Mouse (Mus musculus) kidney, embryonic 16.5 days (tissue): ENCODE data around the gene Swi5. TPM values are rescaled to one million over a fixed set of nuclear protein-coding genes. Genes with fewer than 3 reads are reported as not detected.

ENCODE experiments used
- ATAC-seq: fragments of 200-750 bp; cut with Nextera tagmentation; 2 replicates; pipeline ENCODE4 v1.8.0; 2017; ENCODE audit warnings: moderate TSS enrichment; ENCODE audit not compliant: low FRiP score, low TSS enrichment
- H3K27ac ChIP-seq: fragments of 300-500 bp; sonication (generic); 2 replicates; pipeline ENCODE4 v1.5.1; 2014; ENCODE audit warnings: low read length
- H3K27me3 ChIP-seq: fragments of 300-500 bp; sonication (generic); 2 replicates; pipeline ENCODE4 v1.6.1; 2014; ENCODE audit warnings: low read length, control low read depth, mixed read lengths; ENCODE audit not compliant: insufficient read depth
- H3K36me3 ChIP-seq: fragments of 300-500 bp; sonication (generic); 2 replicates; pipeline ENCODE4 v1.6.1; 2014; ENCODE audit warnings: low read length, control low read depth, mixed read lengths; ENCODE audit not compliant: insufficient read depth
- H3K4me1 ChIP-seq: fragments of 300-500 bp; sonication (generic); 2 replicates; pipeline ENCODE4 v1.6.1; 2014; ENCODE audit warnings: low read length, control low read depth, mixed read lengths; ENCODE audit not compliant: insufficient read depth
- H3K4me2 ChIP-seq: fragments of 300-500 bp; sonication (generic); replicated peaks from 2 replicates; pipeline ENCODE4 v1.6.1; 2014; ENCODE audit warnings: low read depth, low read length
- H3K4me3 ChIP-seq: fragments of 300-500 bp; sonication (generic); 2 replicates; pipeline ENCODE4 v1.5.1; 2014; ENCODE audit warnings: mild to moderate bottlenecking, low read length
- H3K9ac ChIP-seq: fragments of 300-500 bp; sonication (generic); replicated peaks from 2 replicates; pipeline ENCODE4 v1.6.1; 2014; ENCODE audit warnings: low read length
- H3K9me3 ChIP-seq: fragments of 300-500 bp; sonication (generic); 2 replicates; pipeline ENCODE4 v1.6.1; 2016; ENCODE audit warnings: low read length, control low read depth
- WGBS: fragments of 180-500 bp; shearing (Covaris S2); extraction: QIAGEN DNeasy Blood & Tissue Kit; methylation state at CpG from one replicate; pipeline ENCODE4 v1.1.7; 2014; 5-methylcytosine and 5-hydroxymethylcytosine counted together
- polyA plus RNA-seq: library from polyadenylated mRNA; unstranded; fragments of >200 nt; fragmentation: Nextera tagmentation; extraction: Ambion mirVana; gene quantifications from 2 replicates; pipeline ENCODE4 v1.2.1, GENCODE M21; 2015

Swi5 gene
- polyA plus RNA-seq, 1 experiment from 2014 or later: 433 TPM

DNA sequence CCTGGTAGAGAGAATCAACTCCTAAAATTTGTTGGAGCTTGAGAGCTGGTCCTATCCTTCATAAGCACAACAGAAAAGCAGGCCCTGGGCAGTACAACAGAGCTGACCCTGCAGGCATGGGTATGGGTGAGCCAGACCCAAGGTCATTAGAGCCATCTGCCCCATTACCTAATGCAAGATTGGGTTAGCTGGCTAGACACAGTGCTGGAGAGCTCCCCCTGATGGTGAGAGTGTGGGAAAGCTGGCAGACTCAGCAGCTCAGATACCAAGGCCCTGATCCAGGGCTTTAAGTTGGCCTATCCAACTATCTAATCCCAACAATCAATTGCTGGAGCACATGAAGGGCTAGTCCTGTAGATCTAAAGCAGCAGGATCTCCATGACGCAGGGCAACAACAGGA, 5.1 kb downstream of the Swi5 start:
- no peak overlapping the region for H3K4me2 ChIP-seq
- H3K27me3 ChIP-seq: no peaks in the 10 kb centered on the region
- WGBS: 83% methylated on average over 1 of the region's 1 CpGs
- H3K9me3 ChIP-seq: no peaks in the 10 kb centered on the region
- no peak for ATAC-seq
- no peak overlapping the region for H3K9ac ChIP-seq
- H3K36me3 ChIP-seq: peaks cover 56% of the 10 kb centered on the region
- H3K4me3 ChIP-seq: no peak overlapping the region
- no peak overlapping the region for H3K27ac ChIP-seq
- peaks cover 8% of the 10 kb centered on the region for H3K4me1 ChIP-seq

DNA sequence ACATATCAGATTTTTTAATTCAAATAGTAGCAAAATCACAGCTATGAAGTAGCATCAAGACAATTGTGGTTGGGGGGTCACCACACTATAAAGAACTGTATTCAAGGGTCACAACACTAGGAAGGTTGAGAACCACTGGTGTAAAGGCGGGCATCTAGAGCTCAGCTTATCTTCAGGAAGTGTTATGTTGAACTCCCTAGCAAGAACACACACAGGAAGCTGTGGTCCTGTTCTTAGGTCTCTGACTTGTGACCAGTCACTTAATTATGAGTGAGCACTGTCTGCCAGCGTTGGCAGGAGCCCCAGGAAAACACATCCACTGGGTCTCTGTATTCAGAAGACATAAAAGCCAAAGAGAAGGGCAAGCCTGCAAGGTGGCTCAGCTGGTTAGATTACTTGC, 5.6 kb downstream of the Swi5 start:
- no peak overlapping the region for H3K27ac ChIP-seq
- peaks cover 8% of the 10 kb centered on the region for H3K4me1 ChIP-seq
- no peak overlapping the region for H3K9ac ChIP-seq
- no peaks in the 10 kb centered on the region for H3K9me3 ChIP-seq
- 84% methylated on average over 2 of the region's 2 CpGs for WGBS
- no peaks in the 10 kb centered on the region for H3K27me3 ChIP-seq
- H3K4me3 ChIP-seq: no peak overlapping the region
- peaks cover 61% of the 10 kb centered on the region for H3K36me3 ChIP-seq
- H3K4me2 ChIP-seq: no peak overlapping the region
- ATAC-seq: no peak

DNA sequence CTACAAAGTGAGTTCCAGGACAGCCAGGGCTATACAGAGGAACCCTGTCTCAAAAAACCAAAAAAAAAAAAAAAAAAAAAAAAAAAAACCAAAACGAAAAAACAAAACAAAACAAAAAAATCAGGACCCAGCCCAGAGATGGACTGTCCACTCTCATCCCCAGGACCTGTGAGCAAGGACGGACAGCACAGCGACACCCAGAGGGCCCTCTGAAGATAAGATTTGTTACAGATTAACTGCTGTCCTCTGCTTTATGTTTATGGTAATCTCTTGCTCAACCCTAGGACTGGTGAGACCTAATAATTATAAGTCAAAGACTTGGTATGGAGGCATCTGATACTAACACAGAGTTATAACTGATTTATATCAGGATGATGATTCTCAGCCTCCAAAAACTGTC, 12.1 kb downstream of the Swi5 start:
- 71% methylated on average over 3 of the region's 3 CpGs for WGBS
- Histone ChIP-seq H3K4me1 (no peaks in the 10 kb centered on the region), H3K4me2 (no peak overlapping the region), H3K4me3 (no peak overlapping the region), H3K9ac (no peak overlapping the region), H3K27ac (no peak overlapping the region), H3K36me3 (peaks cover 40% of the 10 kb centered on the region), H3K9me3 (no peaks in the 10 kb centered on the region), H3K27me3 (no peaks in the 10 kb centered on the region)
- no peak for ATAC-seq

DNA sequence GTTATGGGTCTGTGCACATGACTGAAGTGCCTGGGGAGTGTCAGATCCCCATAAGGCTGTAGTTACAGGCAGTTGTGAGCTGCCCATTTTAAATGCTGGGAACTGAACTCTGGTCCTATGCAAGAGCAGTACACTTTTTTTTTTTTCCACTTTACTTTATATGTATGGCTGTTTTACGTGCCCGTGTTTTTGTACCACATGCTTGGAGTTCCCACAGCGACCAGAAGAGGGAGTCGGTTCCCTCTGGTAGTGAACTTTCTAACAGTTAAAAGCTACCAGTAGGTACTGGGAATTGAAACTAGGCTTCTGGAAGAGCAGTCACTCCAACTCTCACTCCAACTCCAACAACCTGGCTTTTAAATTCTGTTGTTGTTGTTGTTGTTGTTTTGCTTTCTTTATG, 27.2 kb downstream of the Swi5 start:
- no peak overlapping the region for H3K9ac ChIP-seq
- H3K27me3 ChIP-seq: no peaks in the 10 kb centered on the region
- no peak for ATAC-seq
- H3K4me3 ChIP-seq: no peak overlapping the region
- H3K27ac ChIP-seq: no peak overlapping the region
- WGBS: 38% methylated on average over 4 of the region's 4 CpGs
- no peaks in the 10 kb centered on the region for H3K9me3 ChIP-seq
- H3K4me1 ChIP-seq: peaks cover 8% of the 10 kb centered on the region
- no peak overlapping the region for H3K4me2 ChIP-seq
- H3K36me3 ChIP-seq: peaks cover 12% of the 10 kb centered on the region

DNA sequence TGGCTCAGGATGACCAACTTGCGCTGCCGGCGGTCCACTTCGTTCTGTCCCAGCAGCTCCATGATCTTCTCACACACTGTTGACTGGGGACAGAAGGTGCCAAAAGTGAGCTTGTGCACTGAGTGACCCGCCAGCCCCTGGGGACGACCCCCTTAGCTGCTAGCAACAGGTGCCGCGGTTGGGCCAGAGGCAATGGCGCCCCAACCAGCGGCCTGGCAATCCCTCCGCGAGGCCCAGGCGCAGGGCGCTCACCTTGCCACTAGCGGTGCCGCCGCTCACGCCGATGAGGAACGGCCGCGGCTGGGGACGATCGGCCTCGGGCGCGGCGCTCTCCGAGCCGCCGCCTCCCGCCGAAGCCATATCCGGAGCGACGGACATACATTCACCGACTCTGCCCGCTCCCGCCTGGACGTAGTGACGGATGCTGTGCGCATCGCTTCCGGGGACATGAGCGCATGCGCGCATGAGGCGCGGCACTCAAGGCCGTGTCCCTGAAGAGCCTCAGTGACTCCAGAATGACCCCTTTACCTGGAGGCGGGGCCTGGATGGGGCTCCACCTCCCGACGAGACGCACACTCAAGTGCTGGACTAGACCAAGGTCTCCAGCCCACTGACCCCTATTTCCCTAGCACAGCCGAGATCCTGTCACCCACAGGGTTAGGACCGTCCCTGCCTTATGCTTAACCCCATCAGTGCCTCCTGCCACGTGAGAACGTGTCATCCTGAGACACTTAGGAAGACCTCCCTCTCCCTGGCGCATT, 28.0 kb downstream of the Swi5 start, which contains the start of gene Uck1:
TSS of gene Uck1 (minus strand) at position 503 of the 761 bp plus-strand sequence.
- peaks cover 12% of the 10 kb centered on the region for H3K36me3 ChIP-seq
- no peaks in the 10 kb centered on the region for H3K9me3 ChIP-seq
- 1% methylated on average over 57 of the region's 59 CpGs for WGBS
- peak; percentile 93 for ATAC-seq
- no peaks in the 10 kb centered on the region for H3K27me3 ChIP-seq
- peak within 1 kb of the TSS; percentile 81 for H3K4me3 ChIP-seq
- H3K27ac ChIP-seq: peak within 1 kb of the TSS; percentile 53
- peak within 1 kb of the TSS; percentile 74 for H3K9ac ChIP-seq
- H3K4me1 ChIP-seq: peaks cover 8% of the 10 kb centered on the region
- peak within 1 kb of the TSS; percentile 73 for H3K4me2 ChIP-seq

DNA sequence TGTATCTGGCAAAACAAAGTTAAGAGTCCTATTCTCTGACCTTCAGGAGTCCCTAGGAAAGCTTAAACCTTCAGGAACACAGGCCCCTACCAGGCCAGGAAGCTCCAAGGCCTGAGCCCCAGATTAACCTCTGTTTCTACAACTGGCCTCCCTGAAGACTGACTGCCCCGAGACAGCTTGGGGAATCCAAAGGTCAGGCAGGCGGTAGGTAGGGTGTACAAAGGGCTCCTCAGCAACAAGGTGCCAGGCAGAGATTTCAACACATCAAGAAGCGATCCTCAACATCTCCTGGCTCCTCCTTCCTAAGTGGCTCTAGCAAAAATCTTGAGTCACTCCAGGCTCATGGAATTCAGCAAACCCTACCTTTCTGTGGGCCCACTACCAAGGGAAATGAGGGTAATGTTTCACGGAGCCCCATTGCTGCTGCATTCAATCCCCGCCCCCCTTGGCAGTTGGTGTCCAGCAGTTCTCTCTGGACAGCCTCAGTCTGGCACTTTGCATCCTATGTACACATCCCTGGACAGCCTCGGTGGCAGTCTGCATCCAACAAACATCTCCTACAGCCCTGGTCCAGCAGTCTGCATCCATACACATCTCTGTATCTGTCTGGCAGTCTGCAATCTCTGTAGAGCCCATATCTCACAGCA, 28.9 kb downstream of the Swi5 start:
- Histone ChIP-seq H3K4me1 (peaks cover 8% of the 10 kb centered on the region), H3K27me3 (no peaks in the 10 kb centered on the region), H3K9me3 (no peaks in the 10 kb centered on the region), H3K27ac (peak overlapping the region; percentile 43; the same call in 1 of the 2 replicates), H3K36me3 (peaks cover 18% of the 10 kb centered on the region), H3K9ac (peak overlapping the region; percentile 74), H3K4me2 (peak overlapping the region; percentile 73), H3K4me3 (peak overlapping the region; percentile 81)
- 46% methylated on average over 6 of the region's 6 CpGs for WGBS
- ATAC-seq: no peak

DNA sequence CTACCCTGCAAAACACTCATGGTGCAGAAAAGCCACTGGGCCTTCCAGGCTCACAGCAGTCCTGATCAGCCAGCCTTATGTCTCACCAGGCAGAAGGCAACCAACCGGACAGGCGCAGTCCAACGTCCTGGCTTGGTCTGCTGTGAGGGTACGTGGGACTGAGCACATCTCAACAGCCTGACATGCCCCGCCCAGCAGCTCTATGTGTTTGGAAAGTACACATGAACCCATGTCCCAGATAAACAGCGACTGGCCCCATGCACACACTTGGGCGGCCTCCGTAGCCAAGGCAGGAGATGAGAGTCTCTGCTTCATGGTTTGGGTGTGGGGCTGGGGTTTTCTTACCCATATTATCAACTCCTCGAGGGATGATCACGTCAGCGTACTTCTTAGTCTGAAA, 31.6 kb downstream of the Swi5 start:
- 93% methylated on average over 11 of the region's 11 CpGs for WGBS

DNA sequence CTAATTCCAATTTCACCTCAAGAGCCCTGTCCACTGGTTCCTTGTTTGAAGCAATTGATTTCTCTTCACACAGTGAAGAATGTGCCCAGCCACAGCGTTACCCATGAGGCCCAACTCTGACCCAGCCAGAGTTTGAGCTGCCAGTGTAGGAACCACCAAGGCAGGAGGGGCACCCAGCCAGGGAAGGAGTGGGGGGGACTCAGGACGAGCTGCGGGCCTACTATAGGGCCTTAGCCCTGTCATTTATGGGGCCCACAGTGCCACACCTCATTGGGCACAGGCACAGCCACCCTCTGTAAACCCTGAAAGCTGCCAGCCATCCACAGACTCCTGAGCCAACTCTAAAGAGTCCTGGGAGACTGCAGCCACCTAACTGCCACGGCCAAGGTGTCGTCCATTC, 33.3 kb downstream of the Swi5 start:
- Histone ChIP-seq H3K4me3 (no peak overlapping the region), H3K36me3 (peaks cover 50% of the 10 kb centered on the region), H3K4me1 (peaks cover 8% of the 10 kb centered on the region), H3K27ac (no peak overlapping the region), H3K9me3 (no peaks in the 10 kb centered on the region), H3K4me2 (no peak overlapping the region), H3K9ac (no peak overlapping the region), H3K27me3 (no peaks in the 10 kb centered on the region)
- WGBS: 86% methylated on average over 5 of the region's 5 CpGs
- no peak for ATAC-seq

More for the DNA sequence above, 31.6 kb downstream of the Swi5 start:
- Histone ChIP-seq H3K36me3 (peaks cover 41% of the 10 kb centered on the region), H3K9ac (no peak overlapping the region), H3K9me3 (no peaks in the 10 kb centered on the region), H3K4me2 (no peak overlapping the region), H3K27me3 (no peaks in the 10 kb centered on the region), H3K4me3 (no peak overlapping the region), H3K27ac (no peak overlapping the region), H3K4me1 (peaks cover 8% of the 10 kb centered on the region)
- ATAC-seq: no peak

DNA sequence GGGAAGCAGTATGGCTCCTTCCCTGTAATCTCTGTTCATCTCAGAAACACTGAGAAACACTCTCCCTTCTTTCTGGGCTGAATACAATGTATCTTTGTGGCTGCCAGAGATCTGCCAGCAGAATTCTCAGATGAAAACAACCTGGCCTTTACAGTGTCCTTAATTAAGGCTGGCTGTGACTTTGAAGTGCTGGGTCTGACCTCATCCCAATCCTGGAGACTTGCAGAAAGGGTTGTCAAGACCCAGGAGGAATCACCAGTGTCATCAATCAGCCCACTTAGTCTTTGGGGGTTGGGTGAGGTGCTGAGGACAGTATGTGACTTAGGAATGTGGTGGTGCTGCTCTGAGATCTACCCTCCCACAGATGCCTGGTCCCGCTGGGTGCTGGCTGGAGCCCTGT, 34.5 kb downstream of the Swi5 start:
- peaks cover 50% of the 10 kb centered on the region for H3K36me3 ChIP-seq
- no peak overlapping the region for H3K4me3 ChIP-seq
- H3K27ac ChIP-seq: no peak overlapping the region
- no peaks in the 10 kb centered on the region for H3K4me1 ChIP-seq
- no peak overlapping the region for H3K4me2 ChIP-seq
- H3K9me3 ChIP-seq: no peaks in the 10 kb centered on the region
- H3K9ac ChIP-seq: no peak overlapping the region
- WGBS: 100% methylated on average over 1 of the region's 1 CpGs
- no peaks in the 10 kb centered on the region for H3K27me3 ChIP-seq
- ATAC-seq: no peak

DNA sequence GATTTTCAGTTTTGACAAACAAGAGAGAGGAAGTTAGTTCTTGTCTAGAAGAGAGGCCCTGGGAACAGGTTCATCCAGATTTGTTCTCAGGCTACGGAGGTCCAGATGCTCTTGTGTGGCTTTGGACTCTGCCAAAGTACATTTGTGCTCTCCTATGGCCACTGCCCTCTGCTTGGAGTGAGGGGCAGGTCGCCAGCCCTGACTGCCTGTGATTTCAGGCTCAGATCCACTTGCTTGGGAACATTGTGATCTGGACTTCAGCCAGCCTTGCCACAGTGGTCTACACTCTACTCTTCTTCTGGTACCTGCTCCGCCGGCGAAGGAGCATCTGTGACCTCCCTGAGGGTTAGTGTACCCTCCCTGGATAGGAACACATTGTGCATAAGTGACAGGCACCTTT, 35.2 kb downstream of the Swi5 start:
- Histone ChIP-seq H3K4me2 (no peak overlapping the region), H3K36me3 (peaks cover 53% of the 10 kb centered on the region), H3K27ac (no peak overlapping the region), H3K9ac (no peak overlapping the region), H3K4me3 (no peak overlapping the region), H3K4me1 (no peaks in the 10 kb centered on the region), H3K27me3 (no peaks in the 10 kb centered on the region), H3K9me3 (no peaks in the 10 kb centered on the region)
- 90% methylated on average over 5 of the region's 5 CpGs for WGBS
- ATAC-seq: no peak
